Mouse (Mus musculus): ENCODE data around the gene Dpm1. TPM values are rescaled to one million over a fixed set of nuclear protein-coding genes. Genes with fewer than 3 reads are reported as not detected.

Dpm1 gene
- polyA plus RNA-seq, 1 experiment from 2014 or later, result 102 TPM

GRCm38 (mm10) chr2:168160370-168160930 lies 69.9 kb downstream of the Dpm1 start:
- H3K9me3 ChIP-seq (replicated peaks), result no peaks in the 10 kb centered on the region
- H3K9ac ChIP-seq, result no peak overlapping the region
- H3K27ac ChIP-seq (replicated peaks), result no peak overlapping the region
- no peaks in the 10 kb centered on the region for H3K36me3 ChIP-seq
- peaks cover 32% of the 10 kb centered on the region for H3K4me1 ChIP-seq
- WGBS, result 75% methylated on average over 9 of the region's 9 CpGs
- no peak for ATAC-seq (ENCODE audit: insufficient number of reproducible peaks, low FRiP score, low TSS enrichment, low read depth)
- no peak overlapping the region for H3K4me3 ChIP-seq (replicated peaks)
- H3K27me3 ChIP-seq, result no peaks in the 10 kb centered on the region
- no peak overlapping the region for H3K4me2 ChIP-seq (replicated peaks)

Small RNA genes within 50 kb of the gene (microRNA-seq; reads per million reads assigned to microRNA genes)
- not detected for gene Gm24561 (ENCODE audit: borderline number of aligned reads)

Other genes starting within 250 kb of the Dpm1 start
- 8.3 and 8.4 TPM in 2 replicates for gene Ripor3, start 220.0 kb downstream of the Dpm1 start, polyA plus RNA-seq (2015; fragmentation: Nextera tagmentation; extraction: Ambion mirVana)
- 3.6 and 4.1 TPM in 2 replicates for gene Pard6b, start 149.6 kb downstream of the Dpm1 start, polyA plus RNA-seq (2015; fragmentation: Nextera tagmentation; extraction: Ambion mirVana)
- gene Adnp, start 23.5 kb downstream of the Dpm1 start, polyA plus RNA-seq (2015; fragmentation: Nextera tagmentation; extraction: Ambion mirVana), result 3.4 and 7.6 TPM in 2 replicates
- gene Gm20716, start 227 bp downstream of the Dpm1 start, polyA plus RNA-seq (2015; fragmentation: Nextera tagmentation; extraction: Ambion mirVana), result 18.3 and 18.6 TPM in 2 replicates
- gene Mocs3, start within 50 bp of the Dpm1 start, polyA plus RNA-seq (2015; fragmentation: Nextera tagmentation; extraction: Ambion mirVana), result 8.0 and 8.8 TPM in 2 replicates
- 1.7 and 2.1 TPM in 2 replicates for gene Kcng1, start 51.1 kb upstream of the Dpm1 start, polyA plus RNA-seq (2015; fragmentation: Nextera tagmentation; extraction: Ambion mirVana)